Comparison of ENCODE assay signal across 8 mouse cellular contexts in the genomic region with DNA sequence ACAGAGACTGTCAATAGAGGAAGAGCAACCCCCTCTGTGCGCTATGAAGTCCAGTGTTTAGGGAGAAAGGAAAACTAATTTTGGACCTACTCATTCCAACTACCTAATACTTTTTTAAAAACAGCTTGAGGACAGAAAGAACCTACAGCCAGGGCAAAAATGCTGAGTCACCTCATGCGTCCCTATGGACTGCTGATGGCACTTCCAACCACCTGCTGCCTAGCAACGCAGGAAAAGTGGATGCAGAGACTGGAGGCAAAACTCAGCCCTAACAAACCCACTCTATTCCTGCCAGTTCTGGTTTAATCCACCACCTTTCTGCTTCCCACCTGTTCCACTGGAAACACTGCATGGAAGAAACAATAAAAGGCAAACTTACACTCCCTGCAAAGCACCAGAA. TPM values are rescaled to one million over a fixed set of nuclear protein-coding genes. Genes with fewer than 3 reads are reported as not detected.
DNase-seq lines count a peak whose midpoint lies in the region; ATAC-seq lines count a peak whose summit lies in the region.
"Not testable (repeated sequence)": the region's sequence is repeated elsewhere in the genome, so short reads cannot be mapped to it uniquely, and the experiment has no call there.
"Had no signal": no experiment of that assay in that cellular context is flagged by ENCODE, and none has a peak within 500 bp of the region (broad histone marks: within the 10 kb centered on the region; RNA-seq: fewer than 3 reads in every experiment).

No protein-coding gene starts in this region.

- H3K9me3 ChIP-seq in embryonic facial prominence, embryonic 10.5 days; hindbrain, embryonic 14.5 days (ENCODE audit: control insufficient read depth, low read length); midbrain, embryonic 14.5 days (ENCODE audit: control insufficient read depth, low read length): not testable (repeated sequence)

- not testable (repeated sequence) for H3K27me3 ChIP-seq in embryonic facial prominence, embryonic 10.5 days (replicated peaks; ENCODE audit: low read depth, poor library complexity, severe bottlenecking); hindbrain, embryonic 14.5 days (ENCODE audit: control insufficient read depth, insufficient read depth, low read length); midbrain, embryonic 14.5 days (ENCODE audit: control insufficient read depth, insufficient read depth, low read length)

- H3K9ac ChIP-seq in hindbrain, embryonic 14.5 days; midbrain, embryonic 14.5 days (replicated peaks; ENCODE audit: low read length): not testable (repeated sequence)

- DNase-seq in ES-CJ7 (ENCODE audit: low read depth, low spot score) (peak; percentile 60), NIH3T3 (ENCODE audit: low read depth) (peak; percentile 30), ZHBTc4 (ENCODE audit: low read depth, low spot score) (peak; percentile 67)
- DNase-seq in embryonic facial prominence, embryonic 10.5 days (ENCODE audit: low spot score), result peak; percentile 7
- DNase-seq in hindbrain, embryonic 14.5 days (ENCODE audit: low spot score), result peak; percentile 20
- DNase-seq in midbrain, embryonic 14.5 days, result peak; percentile 22

- H3K36me3 ChIP-seq in embryonic facial prominence, embryonic 10.5 days (replicated peaks); hindbrain, embryonic 14.5 days (replicated peaks; ENCODE audit: control insufficient read depth, insufficient read depth); midbrain, embryonic 14.5 days (ENCODE audit: control insufficient read depth, insufficient read depth, low read length): not testable (repeated sequence)

- not testable (repeated sequence) for ATAC-seq in hindbrain, embryonic 14.5 days (ENCODE audit: low FRiP score); midbrain, embryonic 14.5 days (ENCODE audit: low FRiP score, low TSS enrichment)

- not testable (repeated sequence) for H3K4me3 ChIP-seq in embryonic facial prominence, embryonic 10.5 days; hindbrain, embryonic 14.5 days (replicated peaks; ENCODE audit: low read length); midbrain, embryonic 14.5 days (replicated peaks; ENCODE audit: low read depth, low read length)

- not testable (repeated sequence) for H3K4me1 ChIP-seq in embryonic facial prominence, embryonic 10.5 days; hindbrain, embryonic 14.5 days (replicated peaks; ENCODE audit: control insufficient read depth, insufficient read depth, low read length); midbrain, embryonic 14.5 days (ENCODE audit: control insufficient read depth, insufficient read depth, low read length)

- H3K4me2 ChIP-seq in hindbrain, embryonic 14.5 days (replicated peaks); midbrain, embryonic 14.5 days (ENCODE audit: low read length): not testable (repeated sequence)

- H3K27ac ChIP-seq in embryonic facial prominence, embryonic 10.5 days (replicated peaks); hindbrain, embryonic 14.5 days; midbrain, embryonic 14.5 days (replicated peaks; ENCODE audit: low read depth, low read length): not testable (repeated sequence)

- WGBS in embryonic facial prominence, embryonic 10.5 days, result 73% methylated on average over 3 of the region's 3 CpGs
- WGBS in hindbrain, embryonic 14.5 days, result 67% methylated on average over 3 of the region's 3 CpGs
- 65% methylated on average over 3 of the region's 3 CpGs for WGBS in midbrain, embryonic 14.5 days

RNA-seq across cellular contexts. Expression of gene Dynlt1a, which starts 4.5 kb away (rescaled TPM):
- polyA plus RNA-seq in embryonic facial prominence, embryonic 10.5 days (2016; fragmentation: Nextera tagmentation; extraction: Ambion mirVana), result 23.0 and 23.3 TPM in 2 replicates
- polyA plus RNA-seq in hindbrain, embryonic 14.5 days (2014; fragmentation: Nextera tagmentation; extraction: Ambion mirVana), result 51.3 and 51.5 TPM in 2 replicates
- polyA plus RNA-seq in midbrain, embryonic 14.5 days (2014; fragmentation: Nextera tagmentation; extraction: Ambion mirVana), result 52.6 and 52.9 TPM in 2 replicates

RNA-seq across cellular contexts. Expression of gene Tmem181a, which starts 56.1 kb away (rescaled TPM):
- 23.0 and 23.9 TPM in 2 replicates for polyA plus RNA-seq in embryonic facial prominence, embryonic 10.5 days (2016; fragmentation: Nextera tagmentation; extraction: Ambion mirVana)
- polyA plus RNA-seq in hindbrain, embryonic 14.5 days (2014; fragmentation: Nextera tagmentation; extraction: Ambion mirVana), result 59.6 and 67.4 TPM in 2 replicates
- 39.1 and 47.6 TPM in 2 replicates for polyA plus RNA-seq in midbrain, embryonic 14.5 days (2014; fragmentation: Nextera tagmentation; extraction: Ambion mirVana)
- polyA plus RNA-seq: erythroblast, embryonic 14.5 days; G1E had no signal

Comparison
In these comparisons a context has a peak if more than half of its experiments do, and no peak if none do; other contexts are left out.
1. DNase-seq: peak in every context shown above with its lines; median percentile 67 in ZHBTc4; 60 in ES-CJ7; 30 in NIH3T3; 22 in midbrain, embryonic 14.5 days; 20 in hindbrain, embryonic 14.5 days; 7 in embryonic facial prominence, embryonic 10.5 days.